Mouse (Mus musculus): ENCODE measurements around the gene Brd7. TPM values are rescaled to one million over a fixed set of nuclear protein-coding genes. Genes with fewer than 3 reads are reported as not detected.
A peak's percentile ranks its signal among the peaks of the same experiment; 100 is the strongest.

The Brd7 gene
- polyA plus RNA-seq (2011; ENCODE audit: insufficient read length, low read depth, missing spikeins), result 44.8 and 55.2 TPM in 2 replicates

DNA sequence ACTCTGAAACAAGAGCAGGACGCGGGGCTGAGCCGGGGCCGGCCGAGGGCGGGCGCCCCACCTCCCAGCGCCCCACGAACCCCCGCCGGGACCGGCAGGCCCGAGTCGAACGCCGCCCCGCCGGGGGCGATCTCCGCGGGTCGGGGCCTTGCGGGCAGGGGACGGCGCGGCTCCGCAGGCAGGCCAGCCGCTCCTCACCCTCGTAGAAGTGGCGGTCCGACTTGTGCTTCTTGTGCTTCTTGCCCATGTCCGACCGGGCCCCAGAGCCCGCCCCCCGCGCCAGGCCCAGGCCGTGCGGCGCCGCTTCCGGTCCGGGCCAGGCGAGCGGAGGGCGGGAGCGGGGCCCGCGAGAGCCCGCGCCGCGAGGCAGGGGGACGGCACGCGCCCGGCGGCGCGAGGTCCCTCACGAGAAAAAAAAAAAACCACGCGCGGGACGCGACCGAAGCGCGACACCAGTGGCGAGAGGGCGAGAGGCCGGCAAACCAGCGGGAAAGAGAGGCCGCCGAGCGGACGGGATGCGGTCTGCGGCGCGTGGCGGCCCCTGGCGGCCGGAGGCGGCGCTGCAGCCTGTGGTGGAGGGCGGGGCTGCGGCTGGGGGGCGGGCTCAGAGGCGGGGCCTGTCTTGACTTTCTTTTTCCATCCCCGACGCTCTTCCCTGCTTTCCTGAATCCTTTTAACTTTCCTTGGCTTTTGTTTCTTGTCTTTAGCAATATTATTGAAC is at the start of gene Brd7:
TSS of gene Brd7 (minus strand) at position 487 of the 721 bp plus-strand sequence.
- TF ChIP-seq POLR2A (IDR thresholded peaks at IDR 0.05; ENCODE audit: low read depth, low read length) (peak; percentile 69), CTCF (IDR thresholded peaks at IDR 0.05; ENCODE audit: borderline replicate concordance, insufficient read depth, low read length) (peak; percentile 52)
- Histone ChIP-seq H3K27ac (ENCODE audit: insufficient read depth, low read length) (peak within 1 kb of the TSS; percentile 54; the same call in 1 of the 2 replicates), H3K4me3 (ENCODE audit: insufficient read depth, low read length) (peak within 1 kb of the TSS; percentile 85), H3K4me1 (ENCODE audit: control insufficient read depth, insufficient read depth, low read length) (no peaks in the 10 kb centered on the region; the same call in 1 of the 2 replicates)

DNA sequence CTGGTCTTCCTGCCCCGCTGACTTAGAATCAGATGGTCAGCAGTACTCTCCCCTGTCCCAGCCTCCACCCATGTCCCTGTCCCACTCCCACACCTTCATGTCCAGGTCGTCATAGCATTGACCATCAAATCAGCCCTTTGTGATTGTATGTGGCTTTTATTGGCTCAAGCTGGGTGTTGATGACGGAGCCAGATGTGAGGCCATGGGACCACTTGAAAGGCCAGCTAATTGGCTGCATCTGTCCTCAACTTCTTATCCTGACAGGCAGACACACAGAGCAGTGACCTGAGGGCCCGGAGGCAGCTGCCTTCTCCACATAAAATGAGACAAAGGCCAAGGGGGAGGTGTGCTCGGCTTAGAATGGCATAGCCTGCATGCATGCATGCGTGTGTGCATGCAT is 49.5 kb upstream of the Brd7 start:
- TF ChIP-seq CTCF (IDR thresholded peaks at IDR 0.05; ENCODE audit: borderline replicate concordance, insufficient read depth, low read length) (no peak), POLR2A (IDR thresholded peaks at IDR 0.05; ENCODE audit: low read depth, low read length) (no peak)
- H3K4me1 ChIP-seq (ENCODE audit: control insufficient read depth, insufficient read depth, low read length), result no peaks in the 10 kb centered on the region
- H3K4me3 ChIP-seq (ENCODE audit: insufficient read depth, low read length), result no peak overlapping the region
- no peak overlapping the region for H3K27ac ChIP-seq (ENCODE audit: insufficient read depth, low read length)

DNA sequence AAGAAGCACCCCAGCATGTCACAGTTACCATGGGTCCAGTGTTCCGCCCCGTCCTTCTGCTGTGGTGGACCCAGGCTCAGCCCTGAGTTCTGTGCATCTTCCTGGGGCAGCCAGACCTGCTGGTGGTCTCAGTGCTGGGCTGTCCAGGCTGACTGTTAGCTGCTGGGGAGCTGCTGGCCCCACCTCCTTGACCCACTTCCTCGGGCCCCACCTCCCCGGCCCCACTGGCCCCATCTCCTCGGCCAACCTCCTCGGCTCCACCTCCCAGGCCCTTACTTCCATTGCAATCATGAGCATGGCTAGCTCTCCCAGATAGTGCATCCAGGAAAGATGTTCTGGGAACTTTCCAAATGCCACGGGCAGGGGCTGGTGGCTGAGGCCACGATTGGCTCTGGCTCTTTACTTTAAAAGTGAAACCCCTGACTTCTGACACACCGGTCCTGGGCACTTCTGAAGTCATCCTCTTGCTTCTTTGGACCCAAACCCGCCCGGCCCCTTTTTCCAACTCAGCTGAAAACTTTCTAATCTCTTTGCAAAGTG is 47.5 kb upstream of the Brd7 start:
- TF ChIP-seq CTCF (IDR thresholded peaks at IDR 0.05; ENCODE audit: borderline replicate concordance, insufficient read depth, low read length) (no peak), POLR2A (IDR thresholded peaks at IDR 0.05; ENCODE audit: low read depth, low read length) (no peak)
- Histone ChIP-seq H3K27ac (ENCODE audit: insufficient read depth, low read length) (no peak overlapping the region), H3K4me3 (ENCODE audit: insufficient read depth, low read length) (no peak overlapping the region), H3K4me1 (ENCODE audit: control insufficient read depth, insufficient read depth, low read length) (no peaks in the 10 kb centered on the region)

DNA sequence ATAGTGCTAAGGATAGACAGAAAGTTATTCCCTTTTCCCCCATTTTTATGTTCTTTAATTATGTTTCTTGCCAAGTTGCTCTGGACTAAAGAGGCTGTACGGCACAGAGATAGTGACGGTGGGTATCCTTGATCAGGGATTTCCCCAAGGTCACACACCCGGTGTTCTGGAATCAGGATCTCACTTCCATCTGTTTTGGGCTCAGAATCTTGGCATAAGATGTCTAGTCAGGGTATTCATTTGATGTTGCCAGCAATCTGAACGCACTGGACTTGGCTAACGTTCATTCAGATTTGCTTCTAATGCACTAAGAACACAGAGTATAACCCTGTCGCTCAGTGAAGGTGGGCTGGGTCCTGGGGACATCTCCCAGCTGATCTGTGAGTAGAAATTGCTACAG is 45.7 kb upstream of the Brd7 start:
- no peak overlapping the region for H3K27ac ChIP-seq (ENCODE audit: insufficient read depth, low read length)
- H3K4me1 ChIP-seq (ENCODE audit: control insufficient read depth, insufficient read depth, low read length), result no peaks in the 10 kb centered on the region
- no peak overlapping the region for H3K4me3 ChIP-seq (ENCODE audit: insufficient read depth, low read length)
- TF ChIP-seq CTCF (IDR thresholded peaks at IDR 0.05; ENCODE audit: borderline replicate concordance, insufficient read depth, low read length) (no peak), POLR2A (IDR thresholded peaks at IDR 0.05; ENCODE audit: low read depth, low read length) (no peak)

DNA sequence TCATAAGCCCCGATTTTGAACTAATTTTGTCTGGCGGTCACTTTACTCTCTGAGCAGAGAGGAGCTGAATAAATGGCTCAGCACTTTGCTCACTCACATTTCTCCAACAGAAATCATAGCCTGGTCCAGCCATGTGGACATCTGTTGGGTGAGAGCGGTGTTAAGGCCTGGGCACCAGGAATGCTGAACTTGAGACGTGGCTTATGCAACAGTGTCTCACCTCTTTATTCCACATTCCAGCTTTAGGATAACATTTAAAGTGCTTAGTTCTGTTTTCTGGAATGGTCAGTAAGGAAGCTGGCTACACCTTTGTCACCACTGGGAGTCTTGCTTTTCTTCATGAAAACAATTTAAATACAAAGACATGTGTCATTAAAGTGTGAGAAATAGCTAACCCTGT is 36.1 kb upstream of the Brd7 start:
- Histone ChIP-seq H3K4me3 (ENCODE audit: insufficient read depth, low read length) (no peak overlapping the region), H3K27ac (ENCODE audit: insufficient read depth, low read length) (no peak overlapping the region), H3K4me1 (ENCODE audit: control insufficient read depth, insufficient read depth, low read length) (no peaks in the 10 kb centered on the region)
- TF ChIP-seq CTCF (IDR thresholded peaks at IDR 0.05; ENCODE audit: borderline replicate concordance, insufficient read depth, low read length) (no peak), POLR2A (IDR thresholded peaks at IDR 0.05; ENCODE audit: low read depth, low read length) (no peak)

DNA sequence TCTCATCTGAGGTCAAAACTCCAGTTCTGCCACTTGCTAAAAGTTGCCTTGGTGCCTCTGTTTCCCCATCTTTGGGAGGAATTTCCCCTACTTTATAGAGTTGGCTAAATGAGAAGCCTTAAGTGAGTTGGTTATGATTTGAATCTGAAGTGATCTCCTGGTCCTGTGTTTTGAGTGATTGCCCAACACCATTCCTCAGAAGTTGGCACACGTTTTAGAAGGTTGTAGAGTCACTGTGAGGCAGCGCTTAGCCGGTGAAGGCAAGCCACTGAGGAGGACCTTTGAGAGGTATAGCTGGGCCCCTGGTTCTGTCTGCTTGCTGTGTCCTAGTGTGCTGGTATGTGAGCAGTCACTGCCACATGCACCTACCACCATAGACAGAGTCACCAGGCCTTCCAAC is 31.3 kb upstream of the Brd7 start:
- Histone ChIP-seq H3K4me3 (ENCODE audit: insufficient read depth, low read length) (no peak overlapping the region), H3K27ac (ENCODE audit: insufficient read depth, low read length) (no peak overlapping the region), H3K4me1 (ENCODE audit: control insufficient read depth, insufficient read depth, low read length) (no peaks in the 10 kb centered on the region)
- TF ChIP-seq POLR2A (IDR thresholded peaks at IDR 0.05; ENCODE audit: low read depth, low read length) (no peak), CTCF (IDR thresholded peaks at IDR 0.05; ENCODE audit: borderline replicate concordance, insufficient read depth, low read length) (no peak)

DNA sequence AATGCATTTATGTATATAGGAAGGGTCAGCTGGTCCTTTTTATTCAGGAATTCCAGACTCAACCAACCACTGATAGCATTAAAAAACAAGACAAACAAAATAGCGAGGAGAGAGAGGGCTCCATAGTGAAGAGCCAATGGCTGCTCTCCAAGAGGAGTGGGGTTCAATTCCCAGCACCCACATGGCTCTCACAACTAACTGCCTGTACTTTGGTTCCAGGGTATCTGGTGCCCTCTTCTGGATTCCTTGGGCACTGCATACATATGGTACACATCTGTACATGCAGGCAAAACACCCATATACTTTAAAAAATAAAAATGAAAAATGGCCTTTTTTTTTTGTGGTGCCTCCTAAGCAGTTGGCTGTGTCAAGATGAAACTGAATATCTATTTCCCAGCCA is 28.8 kb upstream of the Brd7 start:
- Histone ChIP-seq H3K27ac (ENCODE audit: insufficient read depth, low read length) (no peak overlapping the region), H3K4me3 (ENCODE audit: insufficient read depth, low read length) (no peak overlapping the region), H3K4me1 (ENCODE audit: control insufficient read depth, insufficient read depth, low read length) (no peaks in the 10 kb centered on the region)
- TF ChIP-seq POLR2A (IDR thresholded peaks at IDR 0.05; ENCODE audit: low read depth, low read length) (no peak), CTCF (IDR thresholded peaks at IDR 0.05; ENCODE audit: borderline replicate concordance, insufficient read depth, low read length) (no peak)

DNA sequence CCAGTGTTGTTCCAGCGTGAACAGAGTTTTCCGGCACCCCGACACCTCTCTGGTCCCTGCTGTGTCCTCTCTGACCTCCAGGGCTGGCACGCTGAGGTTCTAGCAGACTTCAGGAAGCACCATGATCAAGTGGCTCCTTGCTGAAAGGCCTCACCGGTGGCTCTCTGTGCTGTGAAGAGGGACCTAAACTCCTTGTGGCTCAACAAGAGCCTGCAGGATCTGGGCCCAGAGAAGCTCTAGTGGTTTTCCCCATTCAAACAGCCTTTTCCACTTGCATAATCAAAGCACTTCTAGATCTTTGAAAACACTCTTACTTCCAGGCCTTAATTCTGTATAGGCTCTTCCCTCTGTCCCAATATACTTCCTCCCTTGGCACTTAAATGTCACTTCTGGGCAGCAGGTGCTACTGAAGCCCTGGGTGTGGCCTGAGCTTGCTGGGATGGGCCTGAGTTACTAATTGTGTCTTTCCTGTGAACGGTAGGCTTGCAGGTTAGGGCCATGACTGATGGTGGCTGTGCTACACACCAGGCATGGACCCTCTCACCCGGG is 26.8 kb upstream of the Brd7 start:
- TF ChIP-seq POLR2A (IDR thresholded peaks at IDR 0.05; ENCODE audit: low read depth, low read length) (no peak), CTCF (IDR thresholded peaks at IDR 0.05; ENCODE audit: borderline replicate concordance, insufficient read depth, low read length) (no peak)
- H3K27ac ChIP-seq (ENCODE audit: insufficient read depth, low read length), result no peak overlapping the region
- no peak overlapping the region for H3K4me3 ChIP-seq (ENCODE audit: insufficient read depth, low read length)
- H3K4me1 ChIP-seq (ENCODE audit: control insufficient read depth, insufficient read depth, low read length), result no peaks in the 10 kb centered on the region

DNA sequence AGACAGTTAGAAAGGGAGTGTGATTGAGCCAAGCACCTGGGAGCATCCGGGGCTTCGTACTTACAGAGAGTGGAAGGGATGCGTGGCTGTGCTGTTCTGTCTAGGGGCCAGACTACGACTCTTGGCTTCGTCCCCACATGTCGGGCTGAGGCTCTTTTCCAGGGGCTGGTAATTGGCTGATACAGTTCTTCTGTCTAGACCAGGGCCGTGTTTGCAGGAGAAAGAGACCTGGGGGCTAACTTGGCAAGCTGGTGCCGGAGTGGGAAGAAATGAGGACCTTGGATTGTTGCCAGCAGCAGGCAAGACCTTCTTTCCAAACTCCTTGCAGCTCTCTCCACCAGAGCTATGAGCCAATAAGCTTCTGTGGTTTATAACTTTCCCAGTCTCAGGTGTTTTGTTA is 25.9 kb upstream of the Brd7 start:
- TF ChIP-seq POLR2A (IDR thresholded peaks at IDR 0.05; ENCODE audit: low read depth, low read length) (no peak), CTCF (IDR thresholded peaks at IDR 0.05; ENCODE audit: borderline replicate concordance, insufficient read depth, low read length) (no peak)
- no peak overlapping the region for H3K27ac ChIP-seq (ENCODE audit: insufficient read depth, low read length)
- no peaks in the 10 kb centered on the region for H3K4me1 ChIP-seq (ENCODE audit: control insufficient read depth, insufficient read depth, low read length)
- H3K4me3 ChIP-seq (ENCODE audit: insufficient read depth, low read length), result no peak overlapping the region

DNA sequence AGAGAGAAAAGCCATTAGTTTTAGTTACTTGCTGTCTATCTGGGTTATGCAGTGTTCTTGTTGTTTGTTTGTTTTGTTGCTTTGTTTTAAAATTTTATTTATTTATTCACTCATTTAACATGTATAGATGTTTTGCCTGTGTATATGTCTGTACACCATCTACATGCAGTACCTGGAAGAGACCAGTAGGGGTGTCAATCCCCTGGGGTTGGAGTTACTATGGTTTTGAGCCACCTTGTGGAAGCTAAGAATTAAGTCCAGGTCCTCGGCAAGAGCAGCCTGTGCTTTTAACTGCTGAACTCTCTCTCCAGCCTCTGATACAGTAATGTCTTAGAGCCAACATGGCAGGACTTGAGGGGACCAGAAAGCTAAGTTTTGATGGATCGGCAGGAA is 21.2 kb upstream of the Brd7 start:
- no peaks in the 10 kb centered on the region for H3K4me1 ChIP-seq (ENCODE audit: control insufficient read depth, insufficient read depth, low read length)
- TF ChIP-seq POLR2A (IDR thresholded peaks at IDR 0.05; ENCODE audit: low read depth, low read length) (no peak), CTCF (IDR thresholded peaks at IDR 0.05; ENCODE audit: borderline replicate concordance, insufficient read depth, low read length) (no peak)
- no peak overlapping the region for H3K4me3 ChIP-seq (ENCODE audit: insufficient read depth, low read length)
- no peak overlapping the region for H3K27ac ChIP-seq (ENCODE audit: insufficient read depth, low read length)
